Mouse (Mus musculus) ES-E14 (cell line): ENCODE results near the gene Ahnak2.

Experiments used
- CHD2 ChIP-seq: IDR thresholded peaks from 2 replicates; pipeline ENCODE4 v1.6.1; 2014; ENCODE audit warnings: mild to moderate bottlenecking, low read depth, low read length, inconsistent platforms
- HCFC1 ChIP-seq: IDR thresholded peaks from 2 replicates; pipeline ENCODE4 v1.6.1; 2012; ENCODE audit warnings: low read length, inconsistent platforms, borderline replicate concordance; ENCODE audit not compliant: insufficient read depth
- ZC3H11A ChIP-seq: IDR thresholded peaks from 2 replicates; pipeline ENCODE4 v1.6.1; 2012; ENCODE audit warnings: low read depth, mild to moderate bottlenecking, inconsistent platforms, low read length, borderline replicate concordance
- ZNF384 ChIP-seq: IDR thresholded peaks from 2 replicates; pipeline ENCODE4 v1.6.1; 2012; ENCODE audit warnings: low read depth, low read length, inconsistent platforms

DNA sequence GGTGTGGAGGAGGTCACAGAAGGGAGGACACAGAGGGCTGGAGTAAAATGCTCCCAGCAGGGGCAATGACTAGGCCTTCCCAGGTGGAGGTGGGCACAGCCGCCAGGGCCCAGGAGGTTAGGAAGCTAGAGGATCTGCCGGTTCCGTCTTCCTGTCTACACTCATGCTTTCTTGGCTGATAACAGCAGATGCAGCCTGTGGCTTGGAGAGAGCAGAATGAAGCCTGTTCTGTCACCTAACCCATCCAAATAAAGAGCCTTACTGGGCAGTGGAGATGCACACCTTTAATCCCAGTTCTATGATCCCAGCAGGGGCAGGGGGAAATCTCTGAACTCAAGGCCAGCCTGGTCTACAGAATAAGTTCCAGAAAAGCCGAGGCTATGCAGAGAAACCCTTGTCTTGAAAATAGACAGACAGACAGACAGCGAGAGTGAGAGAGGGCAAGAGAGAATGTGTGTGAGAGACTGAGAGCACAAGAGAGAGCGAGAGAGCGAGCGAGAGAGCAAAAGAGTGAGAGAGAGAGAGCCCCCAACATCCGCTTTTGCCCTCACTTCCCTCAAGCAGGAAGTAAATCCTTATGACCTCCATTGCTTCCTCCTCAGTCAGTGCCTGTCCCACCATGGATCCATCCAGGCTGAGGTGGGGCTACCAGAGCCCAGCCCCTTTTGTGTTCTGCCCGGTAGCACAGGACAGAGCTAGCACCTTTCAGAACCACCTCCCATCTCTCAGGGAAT is 3.1 kb downstream of the Ahnak2 start:
- TF ChIP-seq ZC3H11A (no peak), ZNF384 (no peak), HCFC1 (no peak), CHD2 (no peak)
